Mouse (Mus musculus) kidney, adult 9 months (tissue): Measurements from ENCODE around the gene 1500009C09Rik.

Experiments
- DNase-seq: peaks from one replicate; pipeline ENCODE4 v3.0.0; 2022

Gene 1500009C09Rik

GRCm38 (mm10) chr15:82252097-82252496, at the start of gene 1500009C09Rik:
Gene 1500009C09Rik (plus strand): TSS chr15:82252397.
- no peak for DNase-seq

GRCm38 (mm10) chr15:82203090-82203489, 49.1 kb upstream of the 1500009C09Rik start:
- no peak for DNase-seq

GRCm38 (mm10) chr15:82203611-82204351, 48.4 kb upstream of the 1500009C09Rik start:
- no peak for DNase-seq

- DNase-seq, result no peak
Measured at GRCm38 (mm10) chr15:82204680-82205371, 47.4 kb upstream of the 1500009C09Rik start.

- DNase-seq, result no peak
Measured at GRCm38 (mm10) chr15:82206365-82207104, 45.7 kb upstream of the 1500009C09Rik start.

- no peak for DNase-seq
Measured at GRCm38 (mm10) chr15:82207105-82207459, 45.1 kb upstream of the 1500009C09Rik start.

- DNase-seq, result no peak
Measured at GRCm38 (mm10) chr15:82207504-82208219, 44.5 kb upstream of the 1500009C09Rik start.

- DNase-seq, result no peak
Measured at GRCm38 (mm10) chr15:82208307-82208706, 43.9 kb upstream of the 1500009C09Rik start.

- no peak for DNase-seq
Measured at GRCm38 (mm10) chr15:82209295-82210050, 42.7 kb upstream of the 1500009C09Rik start.

GRCm38 (mm10) chr15:82210801-82211200, 41.4 kb upstream of the 1500009C09Rik start:
- no peak for DNase-seq

- DNase-seq, result no peak
Measured at GRCm38 (mm10) chr15:82211281-82211680, 40.9 kb upstream of the 1500009C09Rik start.

- no peak for DNase-seq
Measured at GRCm38 (mm10) chr15:82211911-82212751, 40.1 kb upstream of the 1500009C09Rik start.

- DNase-seq, result no peak
Measured at GRCm38 (mm10) chr15:82212752-82213063, 39.5 kb upstream of the 1500009C09Rik start, which contains the start of gene Shisa8. Gene Shisa8 (minus strand): TSS chr15:82212815.

- DNase-seq, result no peak
Measured at GRCm38 (mm10) chr15:82213222-82213621, 39.0 kb upstream of the 1500009C09Rik start.

GRCm38 (mm10) chr15:82215332-82216046, 36.7 kb upstream of the 1500009C09Rik start:
- no peak for DNase-seq

GRCm38 (mm10) chr15:82216142-82216827, 35.9 kb upstream of the 1500009C09Rik start:
- DNase-seq, result no peak

GRCm38 (mm10) chr15:82217039-82217438, 35.2 kb upstream of the 1500009C09Rik start:
- no peak for DNase-seq

- no peak for DNase-seq
Measured at GRCm38 (mm10) chr15:82217980-82218379, 34.2 kb upstream of the 1500009C09Rik start.

- no peak for DNase-seq
Measured at GRCm38 (mm10) chr15:82218778-82219666, 33.2 kb upstream of the 1500009C09Rik start.
